Mouse (Mus musculus) heart, postnatal 0 days (tissue): ENCODE measurements around the gene B3gat2. TPM values are rescaled to one million over a fixed set of nuclear protein-coding genes. Genes with fewer than 3 reads are reported as not detected.

Experiments used
- ATAC-seq: fragments of 200-750 bp; cut with Nextera tagmentation; 2 replicates; pipeline ENCODE4 v1.8.0; 2017; ENCODE audit warnings: low read depth, moderate number of reproducible peaks, moderate library complexity; ENCODE audit not compliant: insufficient read depth
- DNase-seq: peaks from one replicate; pipeline ENCODE4 v3.0.0-alpha.2; 2016; ENCODE audit warnings: low spot score
- H3K27ac ChIP-seq: fragments of 300-500 bp; sonication (generic); 2 replicates; pipeline ENCODE4 v1.5.1; 2014; ENCODE audit warnings: low read depth, mild to moderate bottlenecking
- H3K27me3 ChIP-seq: fragments of 300-500 bp; sonication (generic); 2 replicates; pipeline ENCODE4 v1.6.1; 2014; ENCODE audit warnings: low read length, mixed read lengths; ENCODE audit not compliant: control insufficient read depth, insufficient read depth
- H3K36me3 ChIP-seq: fragments of 300-500 bp; sonication (generic); replicated peaks from 2 replicates; pipeline ENCODE4 v1.6.1; 2014; ENCODE audit warnings: low read length, mixed read lengths; ENCODE audit not compliant: control insufficient read depth, insufficient read depth
- H3K4me1 ChIP-seq: fragments of 300-500 bp; sonication (generic); 2 replicates; pipeline ENCODE4 v1.6.1; 2014; ENCODE audit warnings: antibody characterized with exemption; ENCODE audit not compliant: control insufficient read depth, insufficient read depth
- H3K4me2 ChIP-seq: fragments of 300-500 bp; sonication (generic); 2 replicates; pipeline ENCODE4 v1.6.1; 2014; ENCODE audit warnings: low read depth, mild to moderate bottlenecking, low read length, moderate library complexity
- H3K4me3 ChIP-seq: fragments of 300-500 bp; sonication (generic); 2 replicates; pipeline ENCODE4 v1.5.1; 2014; ENCODE audit warnings: low read depth, low read length
- H3K9ac ChIP-seq: fragments of 300-500 bp; sonication (generic); replicated peaks from 2 replicates; pipeline ENCODE4 v1.6.1; 2014; ENCODE audit warnings: low read depth, low read length, mixed read lengths
- H3K9me3 ChIP-seq: fragments of 300-500 bp; sonication (generic); replicated peaks from 2 replicates; pipeline ENCODE4 v1.6.1; 2016; ENCODE audit warnings: low read length; ENCODE audit not compliant: control insufficient read depth
- CTCF ChIP-seq: IDR thresholded peaks from 2 replicates; pipeline ENCODE4 v1.5.1; 2016; ENCODE audit warnings: antibody characterized with exemption, control low read depth, low read depth
- EP300 ChIP-seq: IDR thresholded peaks from 2 replicates; pipeline ENCODE4 v1.6.1; 2016; ENCODE audit warnings: antibody characterized with exemption, low read depth
- WGBS: fragments of 180-500 bp; shearing (Covaris S2); extraction: QIAGEN DNeasy Blood & Tissue Kit; methylation state at CpG from one replicate; pipeline ENCODE4 v1.1.7; 2014; 5-methylcytosine and 5-hydroxymethylcytosine counted together
- polyA plus RNA-seq: library from polyadenylated mRNA; unstranded; fragments of >200 nt; fragmentation: Nextera tagmentation; extraction: Ambion mirVana; gene quantifications from 2 replicates; pipeline ENCODE4 v1.2.1, GENCODE M21; 2015
- total RNA-seq: library from RNA; depleted of rRNA; stranded (reverse); fragments of >200 nt; gene quantifications from 2 replicates; pipeline ENCODE4 v1.2.3, GENCODE M21; 2014; ENCODE audit warnings: low replicate concordance; rRNA removed

B3gat2 gene
- total and polyA plus RNA-seq, 2 experiments from 2014 or later = 0.16 TPM; not detected in 1

DNA sequence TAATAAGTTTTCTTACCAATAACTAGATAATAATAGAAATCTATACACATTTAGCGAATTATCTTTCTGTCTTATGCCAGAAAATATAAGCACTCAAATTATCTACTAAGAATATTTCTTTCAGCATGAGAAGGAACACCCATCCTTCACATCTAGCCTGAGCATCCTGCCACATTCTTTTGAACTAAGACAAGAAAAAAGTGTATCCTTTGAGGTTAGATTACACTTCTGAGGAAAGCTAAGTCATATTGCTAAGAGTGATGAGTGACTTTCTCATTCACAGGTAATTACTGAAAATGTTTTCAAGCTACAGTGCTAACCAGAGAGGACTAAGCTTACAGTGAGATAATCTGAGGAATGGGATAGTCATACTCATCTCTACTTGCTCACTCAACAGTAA, 121.1 kb downstream of the B3gat2 start:
- H3K27me3 ChIP-seq = no peaks in the 10 kb centered on the region
- no peak overlapping the region for H3K4me3 ChIP-seq
- DNase-seq (no peak), ATAC-seq (no peak)
- no peaks in the 10 kb centered on the region for H3K36me3 ChIP-seq
- H3K4me1 ChIP-seq = no peaks in the 10 kb centered on the region
- no peak overlapping the region for H3K27ac ChIP-seq
- WGBS = 88% methylated on average over 1 of the region's 1 CpGs
- H3K9me3 ChIP-seq = no peaks in the 10 kb centered on the region
- TF ChIP-seq CTCF (no peak), EP300 (no peak)
- no peak overlapping the region for H3K9ac ChIP-seq
- H3K4me2 ChIP-seq = no peak overlapping the region

DNA sequence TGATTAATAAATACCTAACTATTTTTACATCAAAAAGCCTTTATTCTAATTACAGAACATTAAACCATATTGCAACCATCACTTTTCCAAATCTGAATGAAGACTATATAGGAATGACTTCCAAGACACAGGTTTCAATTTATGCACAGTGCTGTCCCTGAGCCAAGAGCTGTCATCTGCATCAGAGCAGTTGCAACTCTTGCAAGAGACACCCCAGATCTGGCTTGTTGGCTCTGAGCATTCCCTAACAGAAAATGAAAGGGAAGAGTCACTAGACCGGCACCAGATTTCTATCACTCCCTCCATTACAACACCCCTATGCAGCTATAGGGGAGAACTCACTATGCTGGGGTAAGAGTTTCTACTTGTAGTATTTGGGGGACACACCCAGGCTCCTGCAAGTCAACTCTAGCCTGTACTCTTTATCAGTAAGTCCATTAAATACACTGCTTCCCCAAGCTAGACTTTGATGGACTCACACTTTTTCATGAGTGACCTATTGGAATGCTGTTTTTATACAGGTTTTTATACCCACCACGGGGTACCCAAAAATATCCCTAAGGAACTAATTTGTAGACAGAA, 122.6 kb downstream of the B3gat2 start:
- DNase-seq = no peak
- Histone ChIP-seq H3K36me3 (no peaks in the 10 kb centered on the region), H3K4me3 (no peak overlapping the region), H3K9ac (no peak overlapping the region), H3K27ac (no peak overlapping the region), H3K4me1 (no peaks in the 10 kb centered on the region), H3K9me3 (no peaks in the 10 kb centered on the region), H3K27me3 (no peaks in the 10 kb centered on the region), H3K4me2 (no peak overlapping the region)
- 75% methylated on average over 2 of the region's 2 CpGs for WGBS
- ATAC-seq = no peak
- TF ChIP-seq CTCF (no peak), EP300 (no peak)

DNA sequence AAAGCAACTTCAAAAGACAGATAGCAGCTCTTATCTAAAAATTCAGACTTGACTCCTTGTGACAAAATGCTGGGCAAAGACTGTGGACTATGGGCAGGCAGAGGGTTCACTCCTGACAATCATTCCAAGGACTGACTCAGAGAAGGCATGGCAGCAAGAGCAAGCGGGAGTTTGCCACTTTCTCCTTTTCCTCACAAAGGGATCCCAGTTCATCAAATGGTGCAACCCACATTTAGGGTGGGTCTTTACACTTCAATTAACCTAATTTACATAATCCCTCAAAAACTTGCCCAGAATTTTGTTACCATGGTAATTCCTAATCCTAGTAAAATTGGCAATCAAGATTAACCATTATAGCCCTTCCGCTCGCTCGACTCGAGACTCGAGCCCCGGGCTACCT, 123.4 kb downstream of the B3gat2 start:
- Histone ChIP-seq H3K4me1 (no peaks in the 10 kb centered on the region), H3K9ac (no peak overlapping the region), H3K9me3 (no peaks in the 10 kb centered on the region), H3K4me3 (no peak overlapping the region), H3K4me2 (no peak overlapping the region), H3K27me3 (no peaks in the 10 kb centered on the region), H3K27ac (no peak overlapping the region), H3K36me3 (no peaks in the 10 kb centered on the region)
- 94% methylated on average over 7 of the region's 7 CpGs for WGBS
- TF ChIP-seq EP300 (no peak), CTCF (no peak)
- no peak for DNase-seq
- no peak for ATAC-seq

DNA sequence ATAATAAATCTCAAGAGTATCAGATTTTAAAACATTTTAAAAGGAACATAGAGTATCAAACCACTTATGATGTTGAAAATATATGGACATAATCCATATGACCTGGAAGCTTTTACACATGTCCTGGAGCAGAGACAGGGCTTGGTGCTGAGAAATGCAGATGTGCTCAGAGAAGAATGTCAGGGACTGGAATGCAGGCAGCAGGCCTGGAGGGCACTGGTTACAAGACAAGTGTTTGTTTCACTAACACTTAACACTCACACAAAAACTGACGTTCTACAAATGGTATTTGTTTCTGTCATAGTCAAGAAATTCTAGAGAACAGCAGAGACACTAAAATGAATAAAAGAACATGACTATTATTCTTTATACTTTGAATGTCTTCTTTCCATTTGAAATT, 130.5 kb downstream of the B3gat2 start:
- TF ChIP-seq CTCF = no peak
- no peak for TF ChIP-seq EP300
- ATAC-seq (no peak), DNase-seq (no peak)
- H3K4me1 ChIP-seq = peaks cover 6% of the 10 kb centered on the region; the same call in 1 of the 2 replicates
- 27% methylated on average over 1 of the region's 1 CpGs for WGBS
- H3K27me3 ChIP-seq = no peaks in the 10 kb centered on the region
- H3K9ac ChIP-seq = no peak overlapping the region
- H3K4me3 ChIP-seq = no peak overlapping the region
- H3K4me2 ChIP-seq = no peak overlapping the region
- no peaks in the 10 kb centered on the region for H3K9me3 ChIP-seq
- no peaks in the 10 kb centered on the region for H3K36me3 ChIP-seq
- H3K27ac ChIP-seq = no peak overlapping the region

Other genes with a start within 250 kb of the B3gat2 start
- gene Smap1, start 160.6 kb downstream of the B3gat2 start, total RNA-seq = 25.4 and 27.4 TPM in 2 replicates
- 23.0 and 27.8 TPM in 2 replicates for gene Smap1, start 160.6 kb downstream of the B3gat2 start, polyA plus RNA-seq
- gene Sdhaf4, start 243.9 kb downstream of the B3gat2 start, total RNA-seq = 16.1 and 47.0 TPM in 2 replicates
- 127 and 146 TPM in 2 replicates for gene Sdhaf4, start 243.9 kb downstream of the B3gat2 start, polyA plus RNA-seq